Mouse (Mus musculus) small intestine, adult 2 months (tissue): ENCODE results near the gene Akap2.

Source experiments
- CTCF ChIP-seq: fragments of 200-500 bp; IDR thresholded peaks from 2 replicates; pipeline ENCODE4 v1.5.1; 2012; ENCODE audit warnings: low read depth, mild to moderate bottlenecking, control low read depth, inconsistent platforms, low read length, moderate library complexity, mixed read lengths; ENCODE audit not compliant: insufficient replicate concordance, insufficient read length; ENCODE audit errors: extremely low read depth
- POLR2A ChIP-seq: fragments of 200-500 bp; IDR thresholded peaks from 2 replicates; pipeline ENCODE4 v1.6.1; 2012; ENCODE audit warnings: low read depth, mild to moderate bottlenecking, control low read depth, inconsistent platforms, low read length, moderate library complexity

DNA sequence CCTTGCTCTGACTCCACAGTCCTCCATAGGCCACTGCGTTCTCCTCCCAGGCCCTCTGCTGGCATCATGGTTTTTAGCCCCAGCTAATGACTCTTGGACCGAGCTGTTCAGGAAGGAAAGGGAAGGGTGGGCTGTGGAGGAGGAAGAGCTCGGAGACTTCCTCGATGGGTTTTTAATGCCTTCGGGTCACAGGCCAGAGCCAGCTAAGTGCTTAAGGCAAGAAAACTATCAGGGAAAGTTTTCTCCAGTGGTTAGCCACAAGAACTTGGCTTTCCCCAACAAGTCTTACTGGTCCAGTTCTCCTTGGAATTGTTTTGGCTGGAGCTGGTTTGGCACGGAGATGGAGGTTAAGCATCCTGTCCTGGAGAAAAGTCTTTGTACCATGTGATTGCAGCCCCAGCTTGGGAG, 142.8 kb downstream of the Akap2 start:
- TF ChIP-seq CTCF (no peak), POLR2A (no peak)
